8 mouse cellular contexts compared by ENCODE assay signal in the genomic region with DNA sequence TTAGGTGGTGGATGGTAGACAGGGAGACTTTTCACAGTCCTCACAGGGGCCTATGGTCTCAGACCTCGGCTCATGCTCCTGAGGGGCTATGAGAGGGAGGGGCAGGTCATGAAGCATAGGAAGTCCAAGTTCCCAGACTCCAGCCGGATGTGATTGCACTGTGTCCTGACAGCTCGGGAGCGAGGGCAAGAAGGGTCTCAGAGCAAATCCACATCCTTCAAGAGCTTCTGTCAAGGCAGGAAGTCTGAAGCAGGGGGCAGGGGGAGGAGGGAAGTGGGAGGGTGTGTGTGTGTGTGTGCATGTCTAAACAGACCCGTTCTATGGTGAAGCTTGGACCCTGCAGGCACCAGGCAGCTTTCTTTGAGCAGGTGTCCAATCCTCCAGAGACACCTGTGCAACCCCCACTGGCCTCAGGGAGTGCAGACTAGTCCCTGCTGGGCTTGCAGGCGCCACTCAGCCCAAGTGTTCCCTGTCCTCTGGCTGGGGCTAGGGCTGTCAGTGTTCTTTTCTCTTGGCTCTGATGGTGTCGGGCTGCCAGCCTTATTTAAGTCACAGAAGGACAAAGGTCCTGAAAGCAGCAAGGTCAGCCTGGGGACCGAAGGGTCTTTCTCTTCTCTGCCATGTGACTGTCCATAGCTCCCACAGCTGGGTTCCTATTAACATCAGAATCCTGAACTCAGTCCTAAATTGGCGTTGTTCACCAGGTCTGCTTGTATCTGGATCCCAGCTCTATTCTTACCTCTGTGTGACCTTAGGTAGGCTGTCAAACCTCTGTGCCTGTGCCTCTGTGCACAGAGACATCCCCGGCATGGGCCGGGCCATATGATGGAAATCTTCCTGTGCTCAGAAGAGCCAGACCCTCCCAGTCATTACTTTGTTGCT. TPM values are rescaled to one million over a fixed set of nuclear protein-coding genes. Genes with fewer than 3 reads are reported as not detected.
A peak's percentile ranks its signal among the peaks of the same experiment; 100 is the strongest.
DNase-seq lines count a peak whose midpoint lies in the region; ATAC-seq lines count a peak whose summit lies in the region.

No protein-coding gene starts in this region.

- H3K9ac ChIP-seq in midbrain, embryonic 12.5 days (replicated peaks), result no peak overlapping the region
- H3K9ac ChIP-seq in midbrain, embryonic 14.5 days (replicated peaks; ENCODE audit: low read length), result no peak overlapping the region
- no peak overlapping the region for H3K9ac ChIP-seq in limb, embryonic 13.5 days
- H3K9ac ChIP-seq in stomach, embryonic 15.5 days, result peak overlapping the region; percentile 19; the same call in 1 of the 2 replicates

- no peak overlapping the region for H3K4me3 ChIP-seq in midbrain, embryonic 12.5 days
- no peak overlapping the region for H3K4me3 ChIP-seq in midbrain, embryonic 14.5 days (replicated peaks; ENCODE audit: low read depth, low read length)
- H3K4me3 ChIP-seq in limb, embryonic 13.5 days, result no peak overlapping the region
- no peak overlapping the region for H3K4me3 ChIP-seq in stomach, embryonic 15.5 days (replicated peaks)

- H3K9me3 ChIP-seq in midbrain, embryonic 12.5 days, result no peaks in the 10 kb centered on the region
- H3K9me3 ChIP-seq in midbrain, embryonic 14.5 days (ENCODE audit: control insufficient read depth, low read length), result no peaks in the 10 kb centered on the region
- no peaks in the 10 kb centered on the region for H3K9me3 ChIP-seq in limb, embryonic 13.5 days
- no peaks in the 10 kb centered on the region for H3K9me3 ChIP-seq in stomach, embryonic 15.5 days

- no peak for ATAC-seq in midbrain, embryonic 12.5 days (ENCODE audit: low FRiP score, low read depth)
- ATAC-seq in midbrain, embryonic 14.5 days (ENCODE audit: low FRiP score, low TSS enrichment), result no peak
- no peak for ATAC-seq in limb, embryonic 13.5 days (ENCODE audit: low FRiP score, low read depth)
- ATAC-seq in stomach, embryonic 15.5 days (ENCODE audit: insufficient read depth, low FRiP score, low read depth), result peak; percentile 13; the same call in 1 of the 2 replicates
- no peak for ATAC-seq in inflammation-experienced regulatory T-cells, adult 6 months

- H3K4me1 ChIP-seq in midbrain, embryonic 12.5 days, result no peaks in the 10 kb centered on the region
- no peaks in the 10 kb centered on the region for H3K4me1 ChIP-seq in midbrain, embryonic 14.5 days (ENCODE audit: control insufficient read depth, insufficient read depth, low read length)
- 0 out of 2 replicates have a peak, but pooled peaks cover under 1% of the 10 kb centered on the region for H3K4me1 ChIP-seq in limb, embryonic 13.5 days
- peaks cover 28% of the 10 kb centered on the region for H3K4me1 ChIP-seq in stomach, embryonic 15.5 days

- H3K36me3 ChIP-seq in midbrain, embryonic 12.5 days, result peaks cover 94% of the 10 kb centered on the region
- peaks cover 96% of the 10 kb centered on the region for H3K36me3 ChIP-seq in midbrain, embryonic 14.5 days (ENCODE audit: control insufficient read depth, insufficient read depth, low read length)
- peaks cover 94% of the 10 kb centered on the region for H3K36me3 ChIP-seq in limb, embryonic 13.5 days
- H3K36me3 ChIP-seq in stomach, embryonic 15.5 days, result peaks cover 26% of the 10 kb centered on the region

- H3K27ac ChIP-seq in midbrain, embryonic 12.5 days (replicated peaks), result peak overlapping the region; percentile 30; the same call in 1 of the 2 replicates
- H3K27ac ChIP-seq in midbrain, embryonic 14.5 days (replicated peaks; ENCODE audit: low read depth, low read length), result no peak overlapping the region
- peak overlapping the region; percentile 39; the same call in 1 of the 2 replicates for H3K27ac ChIP-seq in limb, embryonic 13.5 days
- H3K27ac ChIP-seq in stomach, embryonic 15.5 days, result peak overlapping the region; percentile 81

- WGBS in midbrain, embryonic 12.5 days, result 79% methylated on average over 11 of the region's 11 CpGs
- 84% methylated on average over 11 of the region's 11 CpGs for WGBS in midbrain, embryonic 14.5 days
- WGBS in limb, embryonic 13.5 days, result 76% methylated on average over 11 of the region's 11 CpGs
- WGBS in stomach, embryonic 15.5 days, result 47% methylated on average over 11 of the region's 11 CpGs

- H3K4me2 ChIP-seq in midbrain, embryonic 12.5 days (replicated peaks), result no peak overlapping the region
- no peak overlapping the region for H3K4me2 ChIP-seq in midbrain, embryonic 14.5 days (ENCODE audit: low read length)
- no peak overlapping the region for H3K4me2 ChIP-seq in limb, embryonic 13.5 days (replicated peaks)
- 0 out of 2 replicates have a peak overlapping the region, but pooled peaks have one; percentile 19 for H3K4me2 ChIP-seq in stomach, embryonic 15.5 days

- H3K27me3 ChIP-seq in midbrain, embryonic 12.5 days, result no peaks in the 10 kb centered on the region
- H3K27me3 ChIP-seq in midbrain, embryonic 14.5 days (ENCODE audit: control insufficient read depth, insufficient read depth, low read length), result no peaks in the 10 kb centered on the region
- no peaks in the 10 kb centered on the region for H3K27me3 ChIP-seq in limb, embryonic 13.5 days
- H3K27me3 ChIP-seq in stomach, embryonic 15.5 days (replicated peaks), result no peaks in the 10 kb centered on the region

- DNase-seq in adrenal gland, adult (ENCODE audit: inconsistent age in 2 of 2, low spot score in 1 of 2), result peak; percentile 43 to 67
- DNase-seq in adrenal gland, adult 8-10 months, result no peak
- DNase-seq in midbrain, embryonic 14.5 days, result no peak
- no peak for DNase-seq in urinary bladder, postnatal 4 days (ENCODE audit: low spot score in 2 of 2)

RNA-seq across cellular contexts. Expression of gene Dnlz, which starts 9.1 kb away (rescaled TPM):
- total RNA-seq in adrenal gland, adult 8-10 months (2022), result 10 to 100 TPM; 21.0 to 23.8 (median 21.9) TPM
- polyA plus RNA-seq in midbrain, embryonic 12.5 days (2016; fragmentation: Nextera tagmentation; extraction: Ambion mirVana), result 34.4 and 35.2 TPM in 2 replicates
- polyA plus RNA-seq in midbrain, embryonic 14.5 days (2014; fragmentation: Nextera tagmentation; extraction: Ambion mirVana), result 27.9 and 28.1 TPM in 2 replicates
- polyA plus RNA-seq in limb, embryonic 13.5 days (2015; fragmentation: Nextera tagmentation; extraction: Ambion mirVana), result 28.8 and 29.0 TPM in 2 replicates
- polyA plus RNA-seq in stomach, embryonic 15.5 days (2015; fragmentation: Nextera tagmentation; extraction: Ambion mirVana), result 22.2 and 25.1 TPM in 2 replicates
- 1 to 10 TPM; 7.6 to 8.7 (median 7.6) TPM for polyA plus RNA-seq in inflammation-experienced regulatory T-cells, adult 6 months (2017; shearing (Covaris generic))

RNA-seq across cellular contexts. Expression of gene Card9, which starts 17.9 kb away (rescaled TPM):
- 1 to 10 TPM; 1.1 to 3.4 (median 2.2) TPM for total RNA-seq in adrenal gland, adult 8-10 months (2022)
- 2.0 and 2.1 TPM in 2 replicates for polyA plus RNA-seq in midbrain, embryonic 12.5 days (2016; fragmentation: Nextera tagmentation; extraction: Ambion mirVana)
- 1.5 and 1.7 TPM in 2 replicates for polyA plus RNA-seq in midbrain, embryonic 14.5 days (2014; fragmentation: Nextera tagmentation; extraction: Ambion mirVana)
- polyA plus RNA-seq in limb, embryonic 13.5 days (2015; fragmentation: Nextera tagmentation; extraction: Ambion mirVana), result 0.67 and 1.5 TPM in 2 replicates
- 1.6 and 1.8 TPM in 2 replicates for polyA plus RNA-seq in stomach, embryonic 15.5 days (2015; fragmentation: Nextera tagmentation; extraction: Ambion mirVana)
- polyA plus RNA-seq in inflammation-experienced regulatory T-cells, adult 6 months (2017; shearing (Covaris generic)), result 1 to 10 TPM in 2 of 3 experiments, under 1 TPM in 1; 0.53 to 2.1 (median 1.1) TPM

RNA-seq across cellular contexts. Expression of gene Gpsm1, which starts 27.5 kb away (rescaled TPM):
- 10 to 100 TPM; 10.7 to 41.6 (median 24.6) TPM for total RNA-seq in adrenal gland, adult 8-10 months (2022)
- polyA plus RNA-seq in midbrain, embryonic 12.5 days (2016; fragmentation: Nextera tagmentation; extraction: Ambion mirVana), result 128 and 129 TPM in 2 replicates
- 99.4 and 121 TPM in 2 replicates for polyA plus RNA-seq in midbrain, embryonic 14.5 days (2014; fragmentation: Nextera tagmentation; extraction: Ambion mirVana)
- 61.5 and 66.6 TPM in 2 replicates for polyA plus RNA-seq in limb, embryonic 13.5 days (2015; fragmentation: Nextera tagmentation; extraction: Ambion mirVana)
- 34.6 and 35.8 TPM in 2 replicates for polyA plus RNA-seq in stomach, embryonic 15.5 days (2015; fragmentation: Nextera tagmentation; extraction: Ambion mirVana)
- polyA plus RNA-seq in inflammation-experienced regulatory T-cells, adult 6 months (2017; shearing (Covaris generic)), result 1 to 10 TPM; 3.8 to 5.0 (median 5.0) TPM

RNA-seq across cellular contexts. Expression of gene Snapc4, which starts 37.6 kb away (rescaled TPM):
- total RNA-seq in adrenal gland, adult 8-10 months (2022), result 10 to 100 TPM; 24.7 to 68.1 (median 42.8) TPM
- 36.9 and 41.5 TPM in 2 replicates for polyA plus RNA-seq in midbrain, embryonic 12.5 days (2016; fragmentation: Nextera tagmentation; extraction: Ambion mirVana)
- 25.3 and 30.7 TPM in 2 replicates for polyA plus RNA-seq in midbrain, embryonic 14.5 days (2014; fragmentation: Nextera tagmentation; extraction: Ambion mirVana)
- 29.3 and 36.1 TPM in 2 replicates for polyA plus RNA-seq in limb, embryonic 13.5 days (2015; fragmentation: Nextera tagmentation; extraction: Ambion mirVana)
- polyA plus RNA-seq in stomach, embryonic 15.5 days (2015; fragmentation: Nextera tagmentation; extraction: Ambion mirVana), result 23.5 and 25.9 TPM in 2 replicates
- polyA plus RNA-seq in inflammation-experienced regulatory T-cells, adult 6 months (2017; shearing (Covaris generic)), result 10 to 100 TPM; 15.6 to 43.4 (median 39.6) TPM

RNA-seq across cellular contexts. Expression of gene Entr1, which starts 46.3 kb away (rescaled TPM):
- total RNA-seq in adrenal gland, adult 8-10 months (2022), result 100 to 1,000 TPM in 3 of 4 experiments, 10 to 100 TPM in 1; 97.8 to 120 (median 110) TPM
- polyA plus RNA-seq in midbrain, embryonic 12.5 days (2016; fragmentation: Nextera tagmentation; extraction: Ambion mirVana), result 169 and 170 TPM in 2 replicates
- polyA plus RNA-seq in midbrain, embryonic 14.5 days (2014; fragmentation: Nextera tagmentation; extraction: Ambion mirVana), result 143 and 161 TPM in 2 replicates
- polyA plus RNA-seq in limb, embryonic 13.5 days (2015; fragmentation: Nextera tagmentation; extraction: Ambion mirVana), result 141 and 146 TPM in 2 replicates
- 103 TPM in 2 replicates for polyA plus RNA-seq in stomach, embryonic 15.5 days (2015; fragmentation: Nextera tagmentation; extraction: Ambion mirVana)
- polyA plus RNA-seq in inflammation-experienced regulatory T-cells, adult 6 months (2017; shearing (Covaris generic)), result 10 to 100 TPM; 35.3 to 57.5 (median 44.3) TPM

Comparison
In these comparisons a context has a peak if more than half of its experiments do, and no peak if none do; other contexts are left out.
1. DNase-seq: peak in adrenal gland, adult (2 of 2); none in adrenal gland, adult 8-10 months (single experiment), midbrain, embryonic 14.5 days (single experiment) and urinary bladder, postnatal 4 days (0 of 2).